Mouse (Mus musculus): Measurements from ENCODE around the gene Gm49661.

DNA sequence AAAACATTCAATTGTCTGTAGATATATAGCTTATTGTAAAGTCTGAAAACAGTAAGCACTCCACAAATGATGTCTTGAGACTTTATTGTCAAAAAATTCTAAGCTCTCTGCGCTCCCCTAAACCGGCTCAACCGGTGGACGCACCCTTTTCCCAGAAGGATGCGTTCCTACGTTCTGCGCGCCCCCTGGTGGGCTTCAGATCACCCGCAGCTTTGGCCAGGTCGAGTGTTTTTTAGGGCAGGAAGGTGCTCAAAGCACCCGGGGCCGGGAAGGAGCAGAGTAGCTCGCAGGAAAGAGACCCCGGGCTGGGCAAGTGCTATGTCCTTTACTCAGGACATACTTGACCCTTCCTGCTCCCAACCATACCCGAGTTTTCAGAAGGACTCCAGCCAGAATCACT, 20.6 kb upstream of the Gm49661 start:
- TF ChIP-seq CTCF (IDR thresholded peaks at IDR 0.05) (peak; percentile 92), EP300 (IDR thresholded peaks at IDR 0.05) (peak; percentile 78)
